ENCODE assay signal across 11 mouse cellular contexts in the genomic region with DNA sequence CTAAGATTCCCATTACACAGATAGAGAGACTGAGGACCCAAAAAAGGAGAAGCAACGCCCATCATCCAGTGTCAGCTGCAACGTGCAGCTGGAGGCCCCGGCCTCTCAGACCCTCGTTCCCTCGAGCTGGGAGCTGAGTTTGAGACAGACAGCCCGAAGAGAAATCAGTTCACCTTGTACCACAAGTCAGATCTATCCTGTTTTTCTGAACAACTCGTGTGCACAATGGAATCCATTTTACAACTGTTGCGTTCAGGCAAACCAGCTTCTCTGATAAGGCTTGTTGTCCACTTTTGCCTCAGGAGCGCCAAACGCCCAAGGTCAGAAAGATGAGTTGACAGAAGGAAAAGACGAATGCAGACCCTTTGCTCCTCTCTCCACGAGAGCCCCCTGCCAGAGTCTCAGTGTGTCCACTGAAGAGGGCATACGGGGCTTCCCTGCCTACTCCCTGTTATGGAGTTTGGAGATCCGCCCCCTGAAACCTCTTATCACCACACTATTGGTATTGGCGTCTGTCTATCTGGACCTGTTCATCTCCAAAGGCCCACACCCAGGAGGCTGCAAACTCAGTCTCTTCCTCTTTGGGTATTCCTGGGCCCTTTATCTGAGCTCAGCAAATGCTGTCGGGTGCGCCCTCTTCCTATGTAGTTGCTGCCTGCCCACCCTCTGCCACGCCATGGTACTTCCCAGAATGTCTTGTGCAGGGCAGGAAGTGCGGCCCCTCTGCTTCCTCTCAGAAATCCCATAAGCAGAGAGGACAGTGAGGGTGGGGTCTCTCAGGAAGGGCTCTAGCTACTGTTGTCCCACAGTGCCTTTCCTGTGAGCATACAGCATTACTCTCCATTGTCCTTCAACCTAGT. TPM values are rescaled to one million over a fixed set of nuclear protein-coding genes. Genes with fewer than 3 reads are reported as not detected.
DNase-seq lines count a peak whose midpoint lies in the region; ATAC-seq lines count a peak whose summit lies in the region.
"Had no signal": no experiment of that assay in that cellular context is flagged by ENCODE, and none has a peak within 500 bp of the region (broad histone marks: within the 10 kb centered on the region; RNA-seq: fewer than 3 reads in every experiment).

No protein-coding gene starts in this region.

- H3K4me1 ChIP-seq in heart, embryonic 14.5 days (ENCODE audit: control insufficient read depth in 2 of 2, insufficient read depth in 2 of 2, low read length in 2 of 2), result peaks cover 61 to 62% of the 10 kb centered on the region in 2 experiments
- peaks cover 32% of the 10 kb centered on the region for H3K4me1 ChIP-seq in forebrain, embryonic 15.5 days

- peak; percentile 20 to 27 for DNase-seq in spleen, postnatal 36 days (ENCODE audit: low spot score in 2 of 2)
- DNase-seq in spleen, postnatal 14 days (ENCODE audit: low spot score in 2 of 2), result no peak
- peak; percentile 74 to 83 for DNase-seq in lung, adult 18-20 months
- DNase-seq in thymus, postnatal 14 days, result no peak
- DNase-seq: right cerebral cortex, postnatal 4 days had no signal

- H3K9ac ChIP-seq in heart, embryonic 14.5 days (ENCODE audit: low read length), result no peak overlapping the region
- no peak overlapping the region for H3K9ac ChIP-seq in forebrain, embryonic 15.5 days (replicated peaks)
- H3K9ac ChIP-seq: embryonic facial prominence, embryonic 15.5 days had no signal

- H3K9me3 ChIP-seq in heart, embryonic 14.5 days (ENCODE audit: control insufficient read depth, low read length), result no peaks in the 10 kb centered on the region
- no peaks in the 10 kb centered on the region for H3K9me3 ChIP-seq in forebrain, embryonic 15.5 days
- H3K9me3 ChIP-seq: embryonic facial prominence, embryonic 15.5 days had no signal

- peak overlapping the region; percentile 32 to 58 for H3K27ac ChIP-seq in heart, embryonic 14.5 days (replicated peaks in 1 of 2; ENCODE audit: control insufficient read depth in 1 of 2, insufficient read depth in 1 of 2, low read depth in 2 of 2, low read length in 2 of 2)
- no peak overlapping the region for H3K27ac ChIP-seq in forebrain, embryonic 15.5 days (replicated peaks)
- H3K27ac ChIP-seq: embryonic facial prominence, embryonic 15.5 days had no signal

- H3K27me3 ChIP-seq in heart, embryonic 14.5 days (ENCODE audit: control insufficient read depth, insufficient read depth, low read length), result no peaks in the 10 kb centered on the region
- no peaks in the 10 kb centered on the region for H3K27me3 ChIP-seq in forebrain, embryonic 15.5 days
- H3K27me3 ChIP-seq: embryonic facial prominence, embryonic 15.5 days had no signal

- H3K4me3 ChIP-seq in heart, embryonic 14.5 days (ENCODE audit: control insufficient read depth in 1 of 2, insufficient read depth in 1 of 2, low read depth in 1 of 2, low read length in 2 of 2), result no peak overlapping the region
- H3K4me3 ChIP-seq in forebrain, embryonic 15.5 days, result no peak overlapping the region
- H3K4me3 ChIP-seq: embryonic facial prominence, embryonic 15.5 days had no signal

- no peak overlapping the region for H3K4me2 ChIP-seq in heart, embryonic 14.5 days (ENCODE audit: low read length)
- H3K4me2 ChIP-seq in forebrain, embryonic 15.5 days (replicated peaks), result no peak overlapping the region
- H3K4me2 ChIP-seq: embryonic facial prominence, embryonic 15.5 days had no signal

- no peaks in the 10 kb centered on the region for H3K36me3 ChIP-seq in heart, embryonic 14.5 days (ENCODE audit: control insufficient read depth, insufficient read depth, low read length)
- H3K36me3 ChIP-seq in forebrain, embryonic 15.5 days, result no peaks in the 10 kb centered on the region
- H3K36me3 ChIP-seq: embryonic facial prominence, embryonic 15.5 days had no signal

- 66% methylated on average over 19 of the region's 19 CpGs for WGBS in heart, embryonic 14.5 days
- WGBS in forebrain, embryonic 15.5 days, result 88% methylated on average over 19 of the region's 19 CpGs

- peak; percentile 45; the same call in 1 of the 2 replicates for ATAC-seq in heart, embryonic 14.5 days (ENCODE audit: insufficient number of reproducible peaks, insufficient read depth, low FRiP score, low read depth)
- ATAC-seq in CD4-positive, CD25-positive, alpha-beta regulatory T cell, adult 4 months, result no peak
- no peak for ATAC-seq in activated CD4-positive, CD25-positive, alpha-beta regulatory T cell, adult 4 months
- ATAC-seq in forebrain, embryonic 15.5 days (replicated peaks), result no peak
- ATAC-seq: midbrain, embryonic 16.5 days had no signal

RNA-seq across cellular contexts. Expression of gene Zmiz1, which starts 57.7 kb away (rescaled TPM):
- polyA plus RNA-seq in heart, embryonic 14.5 days (2014; fragmentation: Nextera tagmentation; extraction: Ambion mirVana), result 27.7 and 31.3 TPM in 2 replicates
- polyA plus RNA-seq in CD4-positive, CD25-positive, alpha-beta regulatory T cell, adult 4 months (2017; shearing (Covaris generic)), result 10 to 100 TPM; 21.2 to 34.3 TPM
- polyA plus RNA-seq in activated CD4-positive, CD25-positive, alpha-beta regulatory T cell, adult 4 months (2017; shearing (Covaris generic)), result 10 to 100 TPM; 23.8 to 27.9 TPM
- polyA plus RNA-seq in forebrain, embryonic 15.5 days (2015; fragmentation: Nextera tagmentation; extraction: Ambion mirVana), result 57.5 and 63.9 TPM in 2 replicates

Comparison
In these comparisons a context has a peak if more than half of its experiments do, and no peak if none do; other contexts are left out.
1. DNase-seq: peak in spleen, postnatal 36 days (2 of 2) and lung, adult 18-20 months (2 of 2); none in spleen, postnatal 14 days (0 of 2) and thymus, postnatal 14 days (single experiment).